Mouse (Mus musculus) embryonic facial prominence, embryonic 13.5 days (tissue): ENCODE results near the gene Dbndd2. TPM values are rescaled to one million over a fixed set of nuclear protein-coding genes. Genes with fewer than 3 reads are reported as not detected.

Experiments used
- ATAC-seq: fragments of 200-750 bp; cut with Nextera tagmentation; 2 replicates; pipeline ENCODE4 v1.8.0; 2017; ENCODE audit warnings: low read depth; ENCODE audit not compliant: insufficient number of reproducible peaks, insufficient read depth, low FRiP score, low TSS enrichment
- H3K27ac ChIP-seq: fragments of 300-500 bp; sonication (generic); 2 replicates; pipeline ENCODE4 v1.5.1; 2015; ENCODE audit warnings: moderate library complexity, mild to moderate bottlenecking, inconsistent platforms
- H3K27me3 ChIP-seq: fragments of 300-500 bp; sonication (generic); 2 replicates; pipeline ENCODE4 v1.6.1; 2015; ENCODE audit warnings: mild to moderate bottlenecking, inconsistent platforms
- H3K36me3 ChIP-seq: fragments of 300-500 bp; sonication (generic); 2 replicates; pipeline ENCODE4 v1.6.1; 2015; ENCODE audit warnings: mild to moderate bottlenecking, inconsistent platforms
- H3K4me1 ChIP-seq: fragments of 300-500 bp; sonication (generic); 2 replicates; pipeline ENCODE4 v1.6.1; 2015; ENCODE audit warnings: inconsistent platforms
- H3K4me2 ChIP-seq: fragments of 300-500 bp; sonication (generic); 2 replicates; pipeline ENCODE4 v1.6.1; 2015; ENCODE audit warnings: moderate library complexity, mild to moderate bottlenecking, inconsistent platforms
- H3K4me3 ChIP-seq: fragments of 300-500 bp; sonication (generic); 2 replicates; pipeline ENCODE4 v1.5.1; 2015; ENCODE audit warnings: mild to moderate bottlenecking, inconsistent platforms
- H3K9ac ChIP-seq: fragments of 300-500 bp; sonication (generic); 2 replicates; pipeline ENCODE4 v1.6.1; 2015; ENCODE audit warnings: mild to moderate bottlenecking, inconsistent platforms
- H3K9me3 ChIP-seq: fragments of 300-500 bp; sonication (generic); 2 replicates; pipeline ENCODE4 v1.6.1; 2016; ENCODE audit warnings: inconsistent platforms
- WGBS: fragments of 180-500 bp; shearing (Covaris S2); methylation state at CpG from one replicate; pipeline ENCODE4 v1.1.7; 2015; ENCODE audit warnings: mixed read lengths; 5-methylcytosine and 5-hydroxymethylcytosine counted together
- polyA plus RNA-seq: library from polyadenylated mRNA; unstranded; fragments of >200 nt; fragmentation: Nextera tagmentation; extraction: Ambion mirVana; gene quantifications from 2 replicates; pipeline ENCODE4 v1.2.1, GENCODE M21; 2015

Gene Dbndd2
- polyA plus RNA-seq, 1 experiment from 2014 or later, result 3.0 TPM

- Histone ChIP-seq H3K4me2 (peak overlapping the region; percentile 99), H3K9ac (peak overlapping the region; percentile 72), H3K36me3 (peaks cover 8% of the 10 kb centered on the region; the same call in 1 of the 2 replicates), H3K4me3 (peak overlapping the region; percentile 68), H3K27me3 (peaks cover 42% of the 10 kb centered on the region), H3K4me1 (peaks cover 15% of the 10 kb centered on the region), H3K27ac (no peak overlapping the region), H3K9me3 (no peaks in the 10 kb centered on the region)
- 14% methylated on average over 11 of the region's 11 CpGs for WGBS
- no peak for ATAC-seq
Observed at GRCm38 (mm10) chr2:164487115-164487527, 1.2 kb downstream of the Dbndd2 start.

- no peak for ATAC-seq
- Histone ChIP-seq H3K4me3 (no peak overlapping the region), H3K36me3 (peaks cover 8% of the 10 kb centered on the region; the same call in 1 of the 2 replicates), H3K27me3 (peaks cover 42% of the 10 kb centered on the region), H3K4me1 (peaks cover 15% of the 10 kb centered on the region), H3K9ac (no peak overlapping the region), H3K4me2 (no peak overlapping the region), H3K27ac (no peak overlapping the region), H3K9me3 (no peaks in the 10 kb centered on the region)
- 61% methylated on average over 9 of the region's 9 CpGs for WGBS
Observed at GRCm38 (mm10) chr2:164487812-164488211, 1.9 kb downstream of the Dbndd2 start.

- Histone ChIP-seq H3K4me2 (no peak overlapping the region), H3K4me1 (peaks cover 11% of the 10 kb centered on the region), H3K36me3 (peaks cover 8% of the 10 kb centered on the region; the same call in 1 of the 2 replicates), H3K27me3 (no peaks in the 10 kb centered on the region), H3K9me3 (no peaks in the 10 kb centered on the region), H3K4me3 (no peak overlapping the region), H3K9ac (no peak overlapping the region), H3K27ac (no peak overlapping the region)
- 52% methylated on average over 2 of the region's 2 CpGs for WGBS
- no peak for ATAC-seq
Observed at GRCm38 (mm10) chr2:164494126-164494525, 8.2 kb downstream of the Dbndd2 start.

GRCm38 (mm10) chr2:164496331-164496730 is 10.4 kb downstream of the Dbndd2 start:
- Histone ChIP-seq H3K9ac (no peak overlapping the region), H3K4me1 (peaks cover 11% of the 10 kb centered on the region), H3K36me3 (peaks cover 18% of the 10 kb centered on the region), H3K27me3 (no peaks in the 10 kb centered on the region), H3K4me2 (peak overlapping the region; percentile 87), H3K9me3 (no peaks in the 10 kb centered on the region), H3K27ac (no peak overlapping the region), H3K4me3 (no peak overlapping the region)
- WGBS, result 54% methylated on average over 1 of the region's 1 CpGs
- no peak for ATAC-seq

- 4% methylated on average over 43 of the region's 43 CpGs for WGBS
- peak within 1 kb of the TSS; percentile 87 for H3K4me2 ChIP-seq
- H3K9ac ChIP-seq, result peak within 1 kb of the TSS; percentile 76
- no peaks in the 10 kb centered on the region for H3K9me3 ChIP-seq
- H3K36me3 ChIP-seq, result peaks cover 25% of the 10 kb centered on the region
- H3K4me1 ChIP-seq, result peaks cover 11% of the 10 kb centered on the region
- H3K27ac ChIP-seq, result 0 out of 2 replicates have a peak within 1 kb of the TSS, but pooled peaks have one; percentile 29
- peak within 1 kb of the TSS; percentile 78 for H3K4me3 ChIP-seq
- no peaks in the 10 kb centered on the region for H3K27me3 ChIP-seq
- peak; percentile 80; the same call in 1 of the 2 replicates for ATAC-seq
Observed at GRCm38 (mm10) chr2:164496847-164497690, 11.2 kb downstream of the Dbndd2 start, which contains the start of gene Pigt. Pigt (plus strand) TSS chr2:164497520.

GRCm38 (mm10) chr2:164497691-164498268 is 11.9 kb downstream of the Dbndd2 start:
- no peak for ATAC-seq
- no peaks in the 10 kb centered on the region for H3K27me3 ChIP-seq
- no peaks in the 10 kb centered on the region for H3K9me3 ChIP-seq
- H3K4me3 ChIP-seq, result peak overlapping the region; percentile 78
- H3K4me1 ChIP-seq, result peaks cover 11% of the 10 kb centered on the region
- peak overlapping the region; percentile 76 for H3K9ac ChIP-seq
- peak overlapping the region; percentile 87 for H3K4me2 ChIP-seq
- 6% methylated on average over 21 of the region's 21 CpGs for WGBS
- peaks cover 32% of the 10 kb centered on the region for H3K36me3 ChIP-seq
- H3K27ac ChIP-seq, result no peak overlapping the region

- Histone ChIP-seq H3K4me3 (no peak overlapping the region), H3K36me3 (peaks cover 47% of the 10 kb centered on the region), H3K27ac (no peak overlapping the region), H3K4me1 (peaks cover 11% of the 10 kb centered on the region), H3K9me3 (0 out of 2 replicates have a peak, but pooled peaks cover 6% of the 10 kb centered on the region), H3K27me3 (no peaks in the 10 kb centered on the region), H3K9ac (no peak overlapping the region), H3K4me2 (no peak overlapping the region)
- 73% methylated on average over 5 of the region's 5 CpGs for WGBS
- ATAC-seq, result no peak
Observed at GRCm38 (mm10) chr2:164499317-164499716, 13.4 kb downstream of the Dbndd2 start.

- 93% methylated on average over 7 of the region's 7 CpGs for WGBS
- no peak overlapping the region for H3K4me3 ChIP-seq
- no peak overlapping the region for H3K4me2 ChIP-seq
- no peak overlapping the region for H3K27ac ChIP-seq
- H3K9ac ChIP-seq, result no peak overlapping the region
- peaks cover 57% of the 10 kb centered on the region for H3K36me3 ChIP-seq
- H3K9me3 ChIP-seq, result peaks cover 12% of the 10 kb centered on the region
- peaks cover 11% of the 10 kb centered on the region for H3K4me1 ChIP-seq
- ATAC-seq, result no peak
- no peaks in the 10 kb centered on the region for H3K27me3 ChIP-seq
Observed at GRCm38 (mm10) chr2:164500511-164500910, 14.6 kb downstream of the Dbndd2 start.

GRCm38 (mm10) chr2:164504919-164505318 is 19.0 kb downstream of the Dbndd2 start:
- H3K9ac ChIP-seq, result no peak overlapping the region
- peaks cover 79% of the 10 kb centered on the region for H3K36me3 ChIP-seq
- no peaks in the 10 kb centered on the region for H3K4me1 ChIP-seq
- no peak for ATAC-seq
- no peak overlapping the region for H3K4me3 ChIP-seq
- H3K4me2 ChIP-seq, result no peak overlapping the region
- H3K9me3 ChIP-seq, result peaks cover 12% of the 10 kb centered on the region
- H3K27me3 ChIP-seq, result no peaks in the 10 kb centered on the region
- no peak overlapping the region for H3K27ac ChIP-seq
- WGBS, result 94% methylated on average over 3 of the region's 3 CpGs

GRCm38 (mm10) chr2:164505619-164506347 is 19.9 kb downstream of the Dbndd2 start:
- H3K4me1 ChIP-seq, result no peaks in the 10 kb centered on the region
- H3K9ac ChIP-seq, result no peak overlapping the region
- no peaks in the 10 kb centered on the region for H3K27me3 ChIP-seq
- no peak overlapping the region for H3K27ac ChIP-seq
- H3K4me2 ChIP-seq, result no peak overlapping the region
- H3K4me3 ChIP-seq, result no peak overlapping the region
- WGBS, result 96% methylated on average over 4 of the region's 4 CpGs
- peaks cover 70% of the 10 kb centered on the region for H3K36me3 ChIP-seq
- no peak for ATAC-seq
- peaks cover 12% of the 10 kb centered on the region for H3K9me3 ChIP-seq

- H3K4me3 ChIP-seq, result no peak overlapping the region
- no peak overlapping the region for H3K4me2 ChIP-seq
- ATAC-seq, result no peak
- no peak overlapping the region for H3K27ac ChIP-seq
- WGBS, result 87% methylated on average over 19 of the region's 19 CpGs
- peaks cover 50% of the 10 kb centered on the region for H3K36me3 ChIP-seq
- no peaks in the 10 kb centered on the region for H3K4me1 ChIP-seq
- peaks cover 12% of the 10 kb centered on the region for H3K9me3 ChIP-seq
- H3K27me3 ChIP-seq, result no peaks in the 10 kb centered on the region
- H3K9ac ChIP-seq, result no peak overlapping the region
Observed at GRCm38 (mm10) chr2:164507811-164508210, 21.9 kb downstream of the Dbndd2 start.
